In the genomic region with DNA sequence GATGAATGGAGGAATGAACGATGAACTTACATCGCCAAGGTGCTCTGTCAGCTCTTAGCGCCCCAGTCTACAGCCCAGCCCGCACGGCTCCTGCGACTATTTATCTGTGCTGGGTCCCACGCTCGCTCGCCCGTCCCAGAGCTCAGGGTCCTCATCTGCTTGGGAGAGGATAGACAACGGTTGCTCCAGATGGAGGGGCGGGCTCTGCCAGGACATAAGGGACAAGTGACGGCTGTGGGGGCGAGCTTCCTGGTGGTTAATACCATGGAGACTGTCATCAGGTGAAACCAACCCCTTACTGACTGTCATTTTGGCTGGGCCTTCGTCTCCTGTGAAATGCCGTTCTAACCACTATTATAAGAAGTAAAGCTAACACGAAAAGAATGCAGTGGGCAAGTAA, we compare ENCODE assay signal across 24 mouse cellular contexts.
DNase-seq lines count a peak whose midpoint lies in the region; ATAC-seq and TF ChIP-seq lines count a peak whose summit lies in the region.
"Had no signal": no experiment of that assay in that cellular context is flagged by ENCODE, and none has a peak within 500 bp of the region (broad histone marks: within the 10 kb centered on the region; RNA-seq: fewer than 3 reads in every experiment).

No protein-coding gene starts in this region.

- 0 out of 2 replicates have a peak overlapping the region, but pooled peaks have one; percentile 25 for H3K27ac ChIP-seq in layer of hippocampus, adult 2 months
- H3K27ac ChIP-seq in neural tube, embryonic 13.5 days (replicated peaks): 0 out of 2 replicates have a peak overlapping the region, but pooled peaks have one; percentile 23
- H3K27ac ChIP-seq: embryonic facial prominence, embryonic 10.5 days; embryonic facial prominence, embryonic 12.5 days; forebrain, embryonic 13.5 days; forebrain, embryonic 15.5 days had no signal

- peak; percentile 40 for DNase-seq in layer of hippocampus, adult 11-12 months (ENCODE audit: low spot score)
- DNase-seq in layer of hippocampus, postnatal 10 days (ENCODE audit: low spot score in 2 of 2): no peak
- peak; percentile 33 to 44 for DNase-seq in layer of hippocampus, adult 2 months (ENCODE audit: low spot score in 2 of 2)
- DNase-seq in layer of hippocampus, adult 9-10 months (ENCODE audit: low spot score): no peak
- no peak for DNase-seq in neural tube, embryonic 10.5 days (ENCODE audit: extremely low spot score, low spot score)
- DNase-seq: adrenal gland, adult 8-10 months; adrenal gland, postnatal 14 days; adrenal gland, postnatal 36 days; B cell, adult 2 months; cerebellum, adult 11-12 months; cerebellum, adult 2 months; cerebellum, adult 9-10 months; cerebellum, postnatal 10 days; cerebellum, postnatal 25 days had no signal

- peaks cover 30% of the 10 kb centered on the region for H3K4me1 ChIP-seq in neural tube, embryonic 13.5 days (replicated peaks)
- H3K4me1 ChIP-seq: embryonic facial prominence, embryonic 12.5 days had no signal

- no peaks in the 10 kb centered on the region for H3K27me3 ChIP-seq in neural tube, embryonic 13.5 days
- H3K27me3 ChIP-seq: CH12.LX; embryonic facial prominence, embryonic 12.5 days; forebrain, embryonic 13.5 days; forebrain, embryonic 15.5 days; Patski had no signal

- TF ChIP-seq CTCF in layer of hippocampus, adult 2 months (conservative IDR thresholded peaks at IDR 0.05): no peak

- ATAC-seq in neural tube, embryonic 13.5 days (ENCODE audit: low read depth): no peak
- ATAC-seq: activated CD4-positive, CD25-positive, alpha-beta regulatory T cell, adult 4 months; CD4-positive, CD25-positive, alpha-beta regulatory T cell, adult 4 months; forebrain, embryonic 13.5 days; forebrain, embryonic 15.5 days; Patski had no signal

- H3K4me2 ChIP-seq in neural tube, embryonic 13.5 days: no peak overlapping the region
- H3K4me2 ChIP-seq: embryonic facial prominence, embryonic 12.5 days; forebrain, embryonic 13.5 days; forebrain, embryonic 15.5 days had no signal

- WGBS in neural tube, embryonic 13.5 days: 91% methylated on average over 17 of the region's 17 CpGs

- no peaks in the 10 kb centered on the region for H3K9me3 ChIP-seq in neural tube, embryonic 13.5 days
- H3K9me3 ChIP-seq: embryonic facial prominence, embryonic 10.5 days; embryonic facial prominence, embryonic 12.5 days; forebrain, embryonic 13.5 days; forebrain, embryonic 15.5 days; G1E had no signal

- peaks cover 68% of the 10 kb centered on the region for H3K36me3 ChIP-seq in neural tube, embryonic 13.5 days

- no peak overlapping the region for H3K9ac ChIP-seq in neural tube, embryonic 13.5 days
- H3K9ac ChIP-seq: embryonic facial prominence, embryonic 12.5 days; forebrain, embryonic 13.5 days; forebrain, embryonic 15.5 days had no signal

- H3K4me3 ChIP-seq in layer of hippocampus, adult 2 months: no peak overlapping the region
- H3K4me3 ChIP-seq in neural tube, embryonic 13.5 days: no peak overlapping the region
- H3K4me3 ChIP-seq: embryonic facial prominence, embryonic 10.5 days; embryonic facial prominence, embryonic 12.5 days; forebrain, embryonic 13.5 days; forebrain, embryonic 15.5 days had no signal

Comparison
In these comparisons a context has a peak if more than half of its experiments do, and no peak if none do; other contexts are left out.
1. DNase-seq: peak in layer of hippocampus, adult 11-12 months (single experiment) and layer of hippocampus, adult 2 months (2 of 2); none in layer of hippocampus, postnatal 10 days (0 of 2), layer of hippocampus, adult 9-10 months (single experiment) and neural tube, embryonic 10.5 days (single experiment).